Mouse (Mus musculus): Measurements from ENCODE around the gene Bbs9. TPM values are rescaled to one million over a fixed set of nuclear protein-coding genes. Genes with fewer than 3 reads are reported as not detected.
"Not testable (repeated sequence)": the region's sequence is repeated elsewhere in the genome, so short reads cannot be mapped to it uniquely, and the experiment has no call there.

The Bbs9 gene
- total RNA-seq, 1 experiment = 10.3 TPM

GRCm38 (mm10) chr9:22846048-22846447, 370.5 kb downstream of the Bbs9 start:
- H3K9ac ChIP-seq (ENCODE audit: insufficient read depth, low read depth, low read length, poor library complexity, severe bottlenecking) = no peak overlapping the region
- in situ Hi-C loops (cut with MboI; ENCODE audit: low sequenced_read_pairs in 2 of 2, unreplicated experiment in 2 of 2) = no loop called here
- no peaks in the 10 kb centered on the region for H3K36me3 ChIP-seq (ENCODE audit: control insufficient read depth, insufficient read depth, low read length, poor library complexity, severe bottlenecking)
- DNase-seq (ENCODE audit: low read depth, low spot score) = no peak
- H3K4me1 ChIP-seq (ENCODE audit: control insufficient read depth in 2 of 2, insufficient read depth in 2 of 2, low read length in 2 of 2, poor library complexity in 1 of 2) = peaks cover 3% of the 10 kb centered on the region in 2 experiments; a peak in 2 of 4 replicates
- no peaks in the 10 kb centered on the region for H3K9me3 ChIP-seq (ENCODE audit: control insufficient read depth, insufficient read depth, low read depth, low read length)
- no peak overlapping the region for H3K4me3 ChIP-seq (ENCODE audit: insufficient read depth in 1 of 2, low read depth in 1 of 2, low read length in 2 of 2, poor library complexity in 1 of 2, severe bottlenecking in 1 of 2)
- no peak for TF ChIP-seq ZC3H11A (IDR thresholded peaks at IDR 0.05; ENCODE audit: borderline replicate concordance, low read depth, low read length)
- TF ChIP-seq CHD2 (IDR thresholded peaks at IDR 0.05; ENCODE audit: low read depth, low read length) = no peak
- no peak for TF ChIP-seq ZNF384 (IDR thresholded peaks at IDR 0.05; ENCODE audit: low read depth, low read length)
- TF ChIP-seq MAFK (IDR thresholded peaks at IDR 0.05; ENCODE audit: insufficient read depth, low read depth, low read length) = no peak
- TF ChIP-seq HCFC1 (IDR thresholded peaks at IDR 0.05; ENCODE audit: borderline replicate concordance, insufficient read depth, low read length) = no peak
- H3K27ac ChIP-seq (ENCODE audit: insufficient read depth, low read depth, low read length, poor library complexity, severe bottlenecking) = no peak overlapping the region

GRCm38 (mm10) chr9:22846783-22847182, 371.3 kb downstream of the Bbs9 start:
- DNase-seq (ENCODE audit: low read depth, low spot score) = peak; percentile 43
- Histone ChIP-seq H3K9me3 (ENCODE audit: control insufficient read depth, insufficient read depth, low read depth, low read length) (no peaks in the 10 kb centered on the region), H3K9ac (ENCODE audit: insufficient read depth, low read depth, low read length, poor library complexity, severe bottlenecking) (no peak overlapping the region), H3K36me3 (ENCODE audit: control insufficient read depth, insufficient read depth, low read length, poor library complexity, severe bottlenecking) (no peaks in the 10 kb centered on the region), H3K27ac (ENCODE audit: insufficient read depth, low read depth, low read length, poor library complexity, severe bottlenecking) (no peak overlapping the region), H3K4me1 (ENCODE audit: control insufficient read depth in 2 of 2, insufficient read depth in 2 of 2, low read length in 2 of 2, poor library complexity in 1 of 2) (peaks cover 3% of the 10 kb centered on the region in 2 experiments; a peak in 2 of 4 replicates), H3K4me3 (ENCODE audit: insufficient read depth in 1 of 2, low read depth in 1 of 2, low read length in 2 of 2, poor library complexity in 1 of 2, severe bottlenecking in 1 of 2) (no peak overlapping the region)
- TF ChIP-seq CHD2 (IDR thresholded peaks at IDR 0.05; ENCODE audit: low read depth, low read length) (no peak), ZC3H11A (IDR thresholded peaks at IDR 0.05; ENCODE audit: borderline replicate concordance, low read depth, low read length) (no peak), ZNF384 (IDR thresholded peaks at IDR 0.05; ENCODE audit: low read depth, low read length) (no peak), HCFC1 (IDR thresholded peaks at IDR 0.05; ENCODE audit: borderline replicate concordance, insufficient read depth, low read length) (no peak), MAFK (IDR thresholded peaks at IDR 0.05; ENCODE audit: insufficient read depth, low read depth, low read length) (no peak)
- in situ Hi-C loops (cut with MboI; ENCODE audit: low sequenced_read_pairs in 2 of 2, unreplicated experiment in 2 of 2) = no loop called here

- no peak for DNase-seq (ENCODE audit: low read depth, low spot score)
- H3K36me3 ChIP-seq (ENCODE audit: control insufficient read depth, insufficient read depth, low read length, poor library complexity, severe bottlenecking) = no peaks in the 10 kb centered on the region
- in situ Hi-C loops (cut with MboI; ENCODE audit: low sequenced_read_pairs in 2 of 2, unreplicated experiment in 2 of 2) = no loop called here
- H3K9me3 ChIP-seq (ENCODE audit: control insufficient read depth, insufficient read depth, low read depth, low read length) = no peaks in the 10 kb centered on the region
- H3K27ac ChIP-seq (ENCODE audit: insufficient read depth, low read depth, low read length, poor library complexity, severe bottlenecking) = no peak overlapping the region
- H3K4me1 ChIP-seq (ENCODE audit: control insufficient read depth in 2 of 2, insufficient read depth in 2 of 2, low read length in 2 of 2, poor library complexity in 1 of 2) = peaks cover 3% of the 10 kb centered on the region in 2 experiments; a peak in 2 of 4 replicates
- H3K9ac ChIP-seq (ENCODE audit: insufficient read depth, low read depth, low read length, poor library complexity, severe bottlenecking) = no peak overlapping the region
- TF ChIP-seq MAFK (IDR thresholded peaks at IDR 0.05; ENCODE audit: insufficient read depth, low read depth, low read length) (no peak), ZNF384 (IDR thresholded peaks at IDR 0.05; ENCODE audit: low read depth, low read length) (no peak)
- no peak overlapping the region for H3K4me3 ChIP-seq (ENCODE audit: insufficient read depth in 1 of 2, low read depth in 1 of 2, low read length in 2 of 2, poor library complexity in 1 of 2, severe bottlenecking in 1 of 2)
Measured at GRCm38 (mm10) chr9:22848800-22849199, 373.3 kb downstream of the Bbs9 start.

- H3K4me1 ChIP-seq (ENCODE audit: control insufficient read depth in 2 of 2, insufficient read depth in 2 of 2, low read length in 2 of 2, poor library complexity in 1 of 2) = peaks cover 3% of the 10 kb centered on the region in 2 experiments; a peak in 2 of 4 replicates
- H3K4me3 ChIP-seq (ENCODE audit: insufficient read depth in 1 of 2, low read depth in 1 of 2, low read length in 2 of 2, poor library complexity in 1 of 2, severe bottlenecking in 1 of 2) = no peak overlapping the region
- H3K9ac ChIP-seq (ENCODE audit: insufficient read depth, low read depth, low read length, poor library complexity, severe bottlenecking) = no peak overlapping the region
- peak; percentile 8 for DNase-seq (ENCODE audit: low read depth, low spot score)
- in situ Hi-C loops (cut with MboI; ENCODE audit: low sequenced_read_pairs in 2 of 2, unreplicated experiment in 2 of 2) = no loop called here
- no peaks in the 10 kb centered on the region for H3K9me3 ChIP-seq (ENCODE audit: control insufficient read depth, insufficient read depth, low read depth, low read length)
- TF ChIP-seq ZNF384 (IDR thresholded peaks at IDR 0.05; ENCODE audit: low read depth, low read length) (no peak), CHD2 (IDR thresholded peaks at IDR 0.05; ENCODE audit: low read depth, low read length) (no peak), ZC3H11A (IDR thresholded peaks at IDR 0.05; ENCODE audit: borderline replicate concordance, low read depth, low read length) (no peak), MAFK (IDR thresholded peaks at IDR 0.05; ENCODE audit: insufficient read depth, low read depth, low read length) (no peak), HCFC1 (IDR thresholded peaks at IDR 0.05; ENCODE audit: borderline replicate concordance, insufficient read depth, low read length) (no peak)
- no peaks in the 10 kb centered on the region for H3K36me3 ChIP-seq (ENCODE audit: control insufficient read depth, insufficient read depth, low read length, poor library complexity, severe bottlenecking)
- H3K27ac ChIP-seq (ENCODE audit: insufficient read depth, low read depth, low read length, poor library complexity, severe bottlenecking) = no peak overlapping the region
Measured at GRCm38 (mm10) chr9:22849212-22849611, 373.7 kb downstream of the Bbs9 start.

GRCm38 (mm10) chr9:22869147-22869546, 393.6 kb downstream of the Bbs9 start:
- H3K9ac ChIP-seq (ENCODE audit: insufficient read depth, low read depth, low read length, poor library complexity, severe bottlenecking); H3K4me3 ChIP-seq (ENCODE audit: insufficient read depth in 1 of 2, low read depth in 1 of 2, low read length in 2 of 2, poor library complexity in 1 of 2, severe bottlenecking in 1 of 2); DNase-seq (ENCODE audit: low read depth, low spot score); H3K36me3 ChIP-seq (ENCODE audit: control insufficient read depth, insufficient read depth, low read length, poor library complexity, severe bottlenecking); in situ Hi-C loops (cut with MboI; ENCODE audit: low sequenced_read_pairs in 2 of 2, unreplicated experiment in 2 of 2); H3K9me3 ChIP-seq (ENCODE audit: control insufficient read depth, insufficient read depth, low read depth, low read length); H3K4me1 ChIP-seq (ENCODE audit: control insufficient read depth in 2 of 2, insufficient read depth in 2 of 2, low read length in 2 of 2, poor library complexity in 1 of 2); H3K27ac ChIP-seq (ENCODE audit: insufficient read depth, low read depth, low read length, poor library complexity, severe bottlenecking): not testable (repeated sequence)

Data from ES-E14 (cell line).